Mouse (Mus musculus) CD4-positive, CD25-positive, alpha-beta regulatory T cell, adult 4 months (primary cell): Measurements from ENCODE around the gene Ftl1-ps1. TPM values are rescaled to one million over a fixed set of nuclear protein-coding genes. Genes with fewer than 3 reads are reported as not detected.

Experiments
- ATAC-seq: one replicate; pipeline ENCODE4 v1.8.0; 2017
- polyA plus RNA-seq, 2 experiments: library from polyadenylated mRNA; unstranded; fragments of 100-300 nt; shearing (Covaris generic); gene quantifications; one replicate each; pipeline ENCODE4 v1.2.1; 2017

Ftl1-ps1 gene
- polyA plus RNA-seq, result 10 to 100 TPM; 66.1 to 95.0 TPM

DNA sequence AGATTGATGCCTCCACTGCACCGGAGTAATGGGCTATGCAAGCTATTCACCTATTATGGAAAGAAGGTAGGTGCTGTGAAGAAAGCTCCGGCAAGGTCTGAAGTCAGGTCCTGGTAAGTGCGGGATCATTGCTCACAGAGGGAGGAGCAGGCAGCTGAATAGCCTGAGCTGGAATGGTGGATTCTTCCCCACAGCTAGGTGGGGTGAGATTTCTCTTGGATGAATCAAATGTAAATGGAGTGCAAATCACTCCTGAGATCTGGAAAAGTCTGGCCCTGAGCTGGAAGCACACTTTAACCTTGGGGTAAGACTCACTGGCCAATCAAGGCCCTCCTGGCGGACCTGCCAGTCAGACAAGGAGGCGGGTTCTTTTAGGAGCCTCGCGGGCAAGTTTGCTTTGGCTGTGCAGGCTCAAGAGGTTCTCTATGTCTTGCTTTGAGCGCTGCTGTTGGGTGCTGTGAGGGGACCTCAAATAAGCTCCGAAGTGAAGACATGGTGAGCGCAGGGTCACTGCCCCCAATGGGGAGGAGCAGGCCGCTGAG, at the start of gene Ftl1-ps1:
Gene Ftl1-ps1 (plus strand): TSS at position 397 of the 542 bp plus-strand sequence.
- no peak for ATAC-seq

- no peak for ATAC-seq
Measured at GRCm38 (mm10) chr13:74350435-74350906, 49.0 kb upstream of the Ftl1-ps1 start.

GRCm38 (mm10) chr13:74356491-74356890, 43.0 kb upstream of the Ftl1-ps1 start:
- no peak for ATAC-seq

DNA sequence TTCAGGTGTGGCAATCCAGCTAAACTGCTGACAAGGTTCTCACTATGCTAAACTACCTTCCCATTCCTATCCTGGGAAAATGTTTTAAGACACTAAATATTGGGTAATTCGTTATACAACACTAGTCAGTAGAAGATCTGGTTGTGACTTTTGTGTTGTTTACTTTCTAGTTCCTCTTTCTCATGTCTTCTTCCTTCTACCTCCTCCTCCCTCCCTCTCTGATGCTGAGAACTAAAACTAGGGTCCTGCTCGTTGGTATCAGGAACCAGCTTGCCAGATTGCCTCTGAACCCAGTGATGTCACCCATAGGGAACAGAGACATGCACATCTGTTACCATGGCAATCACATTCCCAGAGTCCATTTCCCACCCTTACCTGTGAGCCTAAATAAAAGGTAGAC, 37.3 kb upstream of the Ftl1-ps1 start:
- no peak for ATAC-seq

- ATAC-seq, result no peak
Measured at GRCm38 (mm10) chr13:74363176-74363858, 36.2 kb upstream of the Ftl1-ps1 start.

GRCm38 (mm10) chr13:74363859-74364235, 35.6 kb upstream of the Ftl1-ps1 start, which contains the start of gene Lrrc14b:
TSS of gene Lrrc14b (minus strand) at chr13:74364005.
- no peak for ATAC-seq

GRCm38 (mm10) chr13:74381533-74382276, 17.8 kb upstream of the Ftl1-ps1 start:
- no peak for ATAC-seq

DNA sequence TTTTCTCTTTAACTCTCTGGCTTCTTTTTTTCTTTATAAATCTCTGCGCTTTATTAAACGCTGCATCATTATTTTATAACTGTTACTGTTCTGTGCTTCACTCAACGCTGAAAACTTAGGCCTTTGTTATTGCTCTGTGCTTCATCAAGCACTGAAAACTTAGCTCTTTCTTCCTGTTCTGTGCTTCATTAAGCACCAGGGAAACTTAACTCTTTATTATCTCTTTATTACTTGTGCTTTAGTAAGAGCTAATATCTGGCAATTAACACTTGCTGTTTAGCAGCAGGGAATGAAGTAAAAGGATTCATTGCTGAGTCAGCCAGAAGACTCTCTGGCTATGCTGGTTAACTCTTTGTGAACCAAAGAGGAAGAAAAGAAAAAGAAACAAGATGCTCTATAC, 17.2 kb upstream of the Ftl1-ps1 start:
- ATAC-seq, result no peak

DNA sequence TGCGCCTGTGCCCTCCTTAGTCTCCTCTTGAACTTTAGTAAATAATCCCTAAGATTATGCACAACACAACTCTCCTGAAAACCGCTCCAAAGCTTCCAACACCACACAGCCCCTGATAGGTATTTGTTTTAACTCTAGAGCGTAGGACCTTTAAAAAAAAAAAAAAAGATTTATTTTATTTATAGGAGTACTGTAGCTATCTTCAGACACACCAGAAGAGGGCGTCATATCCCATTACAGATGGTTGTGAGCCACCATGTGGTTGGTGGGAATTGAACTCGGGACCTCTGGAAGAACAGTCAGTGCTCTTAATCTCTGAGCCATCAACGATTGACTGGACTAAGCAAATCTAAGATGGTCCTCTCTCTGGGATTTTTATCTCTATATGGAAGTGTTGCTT, 9.8 kb upstream of the Ftl1-ps1 start:
- ATAC-seq, result no peak

DNA sequence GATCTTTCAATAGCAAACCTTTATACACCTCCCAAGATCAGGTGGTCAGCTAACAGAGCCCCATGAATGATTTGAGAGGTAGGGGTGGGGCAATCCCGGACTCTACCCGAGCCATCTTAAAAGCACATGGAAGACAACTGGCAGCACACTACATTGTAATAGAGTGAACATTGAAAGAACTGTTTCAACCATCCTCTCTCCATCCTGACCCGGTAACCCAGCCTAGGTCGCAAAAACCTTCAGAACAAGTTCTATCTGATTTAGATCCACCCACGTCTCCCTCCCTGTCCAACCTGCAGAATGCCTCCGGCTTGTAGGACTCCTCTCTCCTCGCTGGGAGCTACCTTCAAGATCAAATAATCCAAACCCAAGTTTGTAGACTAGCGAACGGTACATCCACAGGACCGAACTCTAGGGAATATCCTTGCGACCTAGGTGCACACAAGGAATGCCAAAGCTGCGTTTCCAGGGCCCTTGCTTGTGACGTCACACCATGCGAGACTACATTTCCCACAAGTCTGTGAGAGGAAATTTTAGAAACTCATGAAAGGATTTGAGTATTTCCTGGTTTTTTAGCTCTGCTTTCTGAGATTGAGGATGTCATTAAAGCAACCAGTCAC, 9.0 kb upstream of the Ftl1-ps1 start, which contains the start of gene Zfp72:
Gene Zfp72 (minus strand): TSS at position 466 of the 620 bp plus-strand sequence.
- peak; percentile 96 for ATAC-seq

GRCm38 (mm10) chr13:74391156-74391555, 8.3 kb upstream of the Ftl1-ps1 start:
- peak; percentile 11 for ATAC-seq

DNA sequence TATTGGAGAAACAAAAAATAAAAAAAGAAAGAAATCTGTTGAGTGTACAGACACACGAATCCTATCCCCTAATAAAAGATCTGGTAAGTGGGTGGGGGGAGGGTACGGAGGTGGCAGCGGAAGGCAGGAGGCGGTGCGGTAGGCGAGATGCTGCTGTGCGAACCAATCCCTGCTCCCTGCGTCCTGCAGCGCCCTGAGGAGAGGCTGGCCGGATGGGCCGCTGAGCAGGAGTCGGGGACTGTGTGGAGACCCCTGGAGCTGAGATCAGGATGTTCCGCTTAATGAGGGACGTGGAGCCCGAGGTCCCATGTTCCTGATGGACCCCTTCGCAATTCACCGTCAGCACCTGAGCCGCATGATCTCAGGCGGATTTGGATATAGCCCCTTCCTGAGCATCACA, 40.4 kb downstream of the Ftl1-ps1 start:
- ATAC-seq, result no peak

Other genes with a start within 250 kb of the Ftl1-ps1 start
- 10 to 100 TPM; 76.7 to 77.9 TPM for gene Exoc3, start 191.0 kb upstream of the Ftl1-ps1 start, polyA plus RNA-seq
- under 1 TPM; 0.15 to 0.16 TPM for gene Ahrr, start 107.4 kb upstream of the Ftl1-ps1 start, polyA plus RNA-seq
- gene Pdcd6, start 82.1 kb upstream of the Ftl1-ps1 start, polyA plus RNA-seq, result 100 to 1,000 TPM; 172 to 177 TPM
- gene Sdha, start 49.4 kb upstream of the Ftl1-ps1 start, polyA plus RNA-seq, result 100 to 1,000 TPM; 301 to 394 TPM
- gene Ccdc127, start 49.4 kb upstream of the Ftl1-ps1 start, polyA plus RNA-seq, result 10 to 100 TPM; 32.2 to 34.5 TPM
- gene Lrrc14b, start 35.7 kb upstream of the Ftl1-ps1 start, polyA plus RNA-seq, result not detected
- gene Zfp72, start 8.9 kb upstream of the Ftl1-ps1 start, polyA plus RNA-seq, result 1 to 10 TPM; 2.0 to 2.4 TPM
- gene Zfp825, start 94.3 kb downstream of the Ftl1-ps1 start, polyA plus RNA-seq, result 10 to 100 TPM; 24.1 to 25.2 TPM
- gene Erap1, start 239.9 kb downstream of the Ftl1-ps1 start, polyA plus RNA-seq, result 10 to 100 TPM; 83.5 to 86.2 TPM